Mouse (Mus musculus) brain, embryonic 14.5 days (tissue): ENCODE data around the gene Gm47429.

Source experiments
- CTCF ChIP-seq: fragments of 200-500 bp; IDR thresholded peaks from 2 replicates; pipeline ENCODE4 v1.5.1; 2012; ENCODE audit warnings: inconsistent platforms, mild to moderate bottlenecking, moderate library complexity, borderline replicate concordance; ENCODE audit not compliant: insufficient read depth, insufficient read length; ENCODE audit errors: extremely low read depth
- POLR2A ChIP-seq: fragments of 200-500 bp; IDR thresholded peaks from 2 replicates; pipeline ENCODE4 v1.6.1; 2012; ENCODE audit warnings: mild to moderate bottlenecking, inconsistent platforms, borderline replicate concordance; ENCODE audit not compliant: poor library complexity, insufficient read depth, insufficient read length, severe bottlenecking; ENCODE audit errors: extremely low read depth

- TF ChIP-seq CTCF (no peak), POLR2A (no peak)
Observed at GRCm38 (mm10) chr13:50467007-50467406, 23.3 kb upstream of the Gm47429 start, which contains the start of gene Nutm2.
